Mouse (Mus musculus) urinary bladder, postnatal 10 days (tissue): ENCODE results near the gene Atxn7l2.

Experiments
- DNase-seq: peaks from one replicate; pipeline ENCODE4 v3.0.0; 2022; ENCODE audit warnings: low spot score

Atxn7l2 gene

DNA sequence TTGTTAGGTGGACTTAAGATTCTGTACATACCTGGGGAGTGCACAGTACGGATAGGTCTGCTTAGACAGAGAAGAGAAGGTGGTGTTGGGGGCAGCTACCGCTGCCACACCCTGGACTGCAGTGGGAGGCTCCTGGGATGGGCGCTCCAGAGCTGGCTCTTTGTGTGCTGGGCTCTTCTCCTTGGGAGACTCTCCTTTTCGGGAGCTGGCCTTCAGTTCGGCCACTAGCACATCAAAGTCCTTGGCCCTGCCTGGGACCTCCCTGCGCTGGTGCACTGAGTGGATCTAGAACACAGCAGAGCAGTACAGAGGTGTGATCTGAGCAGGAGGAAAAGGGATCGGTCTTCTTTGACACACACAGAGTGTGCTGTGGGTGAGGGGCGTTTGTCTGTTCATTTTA is 5.1 kb downstream of the Atxn7l2 start:
- DNase-seq = no peak

DNA sequence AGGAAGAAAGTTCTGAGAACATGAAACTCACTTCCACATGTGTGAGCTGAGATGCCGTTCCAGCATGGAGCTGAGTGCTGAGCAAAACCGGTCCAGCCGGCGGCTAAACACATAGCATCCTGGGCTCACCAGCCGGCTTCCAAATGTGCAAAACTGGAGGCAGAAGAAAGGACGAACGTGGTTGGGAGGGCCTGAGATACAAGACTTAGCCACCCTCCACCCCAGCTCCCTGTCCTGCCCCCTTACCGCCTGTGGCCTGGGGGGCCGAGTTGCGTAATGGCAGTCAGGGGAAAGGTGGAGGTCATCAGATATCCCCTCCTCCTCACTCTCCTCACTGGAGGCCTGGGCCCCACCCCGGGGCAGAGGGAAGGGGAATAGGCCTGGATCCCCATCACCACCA is 6.3 kb downstream of the Atxn7l2 start:
- no peak for DNase-seq

DNA sequence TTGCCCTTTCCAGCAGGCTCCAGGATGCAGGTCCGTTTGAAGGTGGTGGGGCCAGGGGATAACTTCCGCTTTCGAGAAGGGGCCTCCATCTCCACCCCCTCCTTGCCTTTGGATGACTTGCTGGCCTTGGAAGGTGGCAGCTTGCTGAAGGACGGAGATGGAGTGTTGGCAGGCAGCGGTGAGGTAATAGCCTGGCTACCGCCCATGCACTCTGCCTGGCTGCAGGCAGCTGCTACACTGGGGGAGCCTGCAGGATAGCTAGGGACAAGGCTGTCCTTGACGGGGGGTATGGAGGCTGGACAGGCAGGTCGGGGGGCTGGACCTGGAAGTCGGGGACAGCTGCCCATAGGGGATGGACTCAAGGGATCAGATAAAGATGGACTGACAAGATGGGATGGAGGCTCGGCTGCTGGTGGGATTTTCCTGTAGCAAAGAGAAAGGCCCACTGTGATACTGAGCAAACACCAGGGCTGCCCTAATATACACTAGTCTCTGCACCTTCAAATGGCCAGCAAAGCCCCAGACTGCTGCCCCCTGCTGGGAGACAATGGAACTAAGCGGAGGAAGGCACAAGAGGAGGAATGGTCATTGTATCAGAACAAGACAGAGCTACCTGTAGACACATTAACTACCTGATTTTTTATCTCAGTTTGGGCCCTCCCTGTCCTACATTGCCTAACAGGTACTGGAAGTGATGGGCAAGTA is 7.0 kb downstream of the Atxn7l2 start:
- DNase-seq = no peak

DNA sequence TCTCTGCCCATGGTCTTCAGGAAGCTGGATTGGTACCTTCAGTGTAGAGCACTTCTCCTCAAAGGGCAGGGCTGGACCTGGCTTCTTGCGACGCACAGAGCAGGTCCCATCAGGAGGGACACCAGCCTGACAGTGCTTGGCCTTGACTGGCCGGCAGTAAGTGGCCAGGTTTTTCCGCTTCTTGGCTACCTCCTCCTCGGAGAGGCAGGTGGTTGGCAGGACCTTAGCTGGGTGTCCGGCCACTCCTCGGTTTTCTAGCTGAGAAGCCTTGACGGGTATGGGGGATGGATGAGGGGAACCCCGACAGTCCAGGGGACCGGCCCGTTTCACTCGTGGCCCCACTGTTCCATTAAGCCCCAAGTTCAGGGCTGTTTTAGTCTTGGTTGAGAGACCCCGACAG is 7.5 kb downstream of the Atxn7l2 start:
- DNase-seq = no peak

DNA sequence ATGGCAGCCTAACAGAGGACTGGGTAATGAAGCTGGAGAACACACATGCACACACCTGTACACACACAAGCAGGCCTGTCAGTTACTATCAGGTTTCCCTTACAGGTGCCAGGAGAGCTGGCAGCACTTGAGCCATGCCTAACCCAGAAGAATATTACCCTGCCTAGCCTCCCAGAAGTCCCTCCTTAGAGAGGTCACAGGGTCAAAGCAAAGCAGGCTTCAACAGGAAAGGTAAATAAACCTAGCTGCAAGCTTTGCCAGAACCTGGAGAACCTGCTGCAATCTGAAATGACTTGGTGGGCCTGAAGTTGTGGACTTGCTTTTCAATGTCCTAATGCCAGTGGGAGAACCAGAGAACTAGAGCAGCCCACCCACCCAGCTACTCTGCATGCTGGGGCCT is 8.2 kb downstream of the Atxn7l2 start:
- DNase-seq = no peak

DNA sequence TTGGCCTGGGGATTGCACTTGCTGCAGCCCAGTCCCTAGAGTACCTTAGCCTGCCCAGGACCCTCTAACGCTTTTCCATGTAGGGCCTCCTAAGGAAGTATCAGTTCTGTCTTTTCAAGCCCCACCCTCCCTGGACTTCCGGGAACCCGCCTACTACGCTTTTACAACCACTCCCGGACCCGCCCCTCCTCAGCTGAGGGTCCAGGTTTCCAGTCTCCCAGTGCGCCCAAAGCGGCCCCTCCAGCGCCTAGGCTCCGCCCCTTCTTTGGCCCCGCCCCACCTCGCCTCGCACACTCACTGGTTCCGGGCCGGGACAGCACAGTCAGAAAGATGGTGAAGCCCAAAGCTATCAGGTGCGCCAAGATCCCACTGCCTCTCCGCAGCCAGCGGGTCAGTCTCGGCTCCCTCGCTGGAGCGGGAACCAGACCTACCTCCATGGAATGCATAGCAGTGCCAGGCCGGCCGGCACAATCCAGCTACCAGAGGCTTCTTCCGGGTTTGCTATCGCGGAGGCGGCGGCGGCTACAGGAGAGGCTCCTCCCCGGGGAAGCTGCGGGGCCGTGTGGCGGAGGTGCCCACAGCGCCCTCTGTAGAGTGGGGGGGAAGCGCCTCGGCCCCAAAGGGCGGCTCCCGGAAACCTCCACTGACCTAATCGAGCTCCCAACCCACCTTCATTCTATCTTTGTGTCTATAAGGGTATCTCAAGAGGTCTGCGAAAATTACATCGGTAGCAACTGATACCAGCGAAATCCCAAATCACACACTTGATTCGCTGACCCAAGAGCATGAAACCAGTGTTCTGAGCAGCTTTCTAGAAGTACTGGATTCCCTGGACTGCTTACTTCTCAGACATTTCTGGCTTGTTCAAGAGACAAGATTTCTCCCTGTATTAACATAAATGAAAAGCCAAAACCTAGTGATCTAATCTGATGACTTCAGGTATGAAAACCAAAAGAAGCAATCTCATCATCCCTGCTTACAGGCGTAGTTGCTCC is 10.1 kb downstream of the Atxn7l2 start, which contains the start of gene Cyb561d1:
Gene Cyb561d1 (minus strand): TSS at position 884 of the 995 bp plus-strand sequence.
- peak; percentile 81 for DNase-seq

DNA sequence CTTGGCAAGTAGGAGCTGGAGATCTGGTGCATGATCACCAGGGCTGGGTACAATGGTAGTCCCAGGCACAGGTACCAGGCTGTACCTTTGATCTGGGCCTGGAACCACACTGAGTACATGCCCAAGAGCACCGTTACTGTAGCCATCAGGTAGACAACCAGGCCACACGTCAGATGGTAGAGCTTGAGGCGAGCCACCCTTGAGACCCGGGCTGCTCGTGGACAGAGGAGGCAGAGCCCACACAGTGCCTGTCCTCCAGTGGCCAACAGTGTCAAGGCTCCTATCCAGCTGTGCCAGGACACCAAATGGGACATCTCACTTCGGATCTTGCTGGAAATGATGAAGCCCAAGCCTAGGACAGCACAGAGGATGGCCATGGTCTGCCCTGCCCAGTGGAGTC is 11.5 kb downstream of the Atxn7l2 start:
- DNase-seq = no peak

DNA sequence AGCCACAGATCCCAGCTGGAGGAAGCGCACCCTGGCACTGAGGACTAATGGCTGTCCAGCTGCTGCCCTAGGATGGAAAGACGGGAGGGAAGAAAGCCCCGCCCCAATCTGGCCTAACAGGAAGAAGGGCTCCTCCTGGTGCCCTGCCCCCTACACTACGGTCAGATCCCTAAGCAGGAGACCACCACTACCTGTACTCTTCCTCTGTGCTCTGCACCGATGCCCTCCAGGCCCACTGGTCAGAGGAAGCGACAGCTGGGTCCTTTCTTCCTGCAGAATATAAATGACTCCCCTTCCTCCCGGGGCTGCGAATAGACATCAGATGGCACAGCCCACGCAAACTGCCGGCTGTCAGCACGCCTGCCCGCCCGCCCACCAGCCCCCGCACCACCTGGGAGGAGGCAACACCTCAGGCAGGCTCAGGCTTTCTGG is 13.7 kb downstream of the Atxn7l2 start:
- DNase-seq = no peak

DNA sequence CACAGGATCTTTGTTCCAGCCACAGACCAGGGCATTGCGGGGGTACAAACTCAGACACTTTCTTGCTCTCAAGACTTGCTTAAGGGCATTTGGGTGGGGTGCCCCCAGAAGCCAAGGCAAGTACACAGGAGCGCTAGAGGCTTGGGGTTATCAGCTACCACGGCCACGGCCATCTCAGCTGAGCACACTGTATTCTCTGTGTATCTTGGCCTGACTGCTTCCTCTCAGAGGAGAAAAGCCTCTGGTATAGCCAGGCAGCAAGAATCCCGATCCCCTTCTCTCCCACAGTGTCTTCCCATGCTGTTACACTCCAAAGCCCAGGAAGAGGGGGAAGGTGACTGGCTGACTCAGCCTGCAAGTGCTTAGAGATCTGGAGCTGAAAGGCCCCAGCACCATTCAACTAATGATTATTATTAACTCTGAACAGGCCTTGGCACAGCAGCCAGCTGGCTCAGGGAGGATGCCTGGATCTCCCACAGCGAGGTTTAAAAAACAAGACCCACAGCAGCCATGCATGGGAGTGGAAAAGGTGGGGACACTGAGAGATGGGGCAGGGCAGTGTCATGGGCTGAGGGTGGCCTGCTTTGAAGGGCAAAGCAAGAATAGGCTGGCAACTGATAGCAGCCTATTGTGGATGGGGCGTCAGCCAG is 14.7 kb downstream of the Atxn7l2 start:
- DNase-seq = no peak

DNA sequence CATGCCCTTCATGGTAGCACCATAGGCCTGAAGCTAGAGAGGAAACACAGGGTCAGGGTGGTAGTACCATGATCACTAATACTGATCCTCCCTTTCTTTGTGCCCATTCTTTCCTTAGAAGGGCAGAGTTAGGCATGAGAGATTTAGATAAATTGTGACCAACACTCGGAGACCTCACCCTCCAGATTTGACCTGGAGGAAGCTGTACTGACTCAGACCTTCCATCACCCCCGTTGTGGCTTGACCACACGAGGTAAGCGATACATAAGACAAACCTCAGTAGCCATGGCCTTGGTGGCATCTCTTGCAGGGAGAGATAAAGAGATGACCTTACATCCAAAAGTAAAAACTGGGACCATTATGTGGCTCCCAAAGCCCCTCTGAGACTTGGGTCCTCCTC is 15.4 kb downstream of the Atxn7l2 start:
- DNase-seq = no peak

DNA sequence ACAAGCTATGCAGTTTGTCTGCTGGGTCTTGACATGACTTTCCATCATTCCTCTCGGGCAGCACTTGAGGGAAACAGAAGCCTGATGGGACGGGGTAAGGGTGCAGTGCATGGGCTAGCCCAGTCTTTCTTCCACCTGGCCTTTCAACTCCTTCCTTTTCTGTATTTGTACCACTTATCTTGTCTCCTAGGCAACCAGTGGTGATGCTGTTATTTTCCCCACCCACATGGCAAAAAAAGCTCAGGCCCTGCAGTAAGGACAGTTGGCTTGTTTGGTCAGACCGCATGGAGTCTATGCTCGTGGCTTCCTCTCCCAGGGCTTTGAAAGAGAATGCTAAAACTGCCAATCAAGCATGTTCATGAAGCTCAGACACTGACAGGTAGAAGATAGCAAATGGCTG is 17.0 kb downstream of the Atxn7l2 start:
- DNase-seq = no peak

DNA sequence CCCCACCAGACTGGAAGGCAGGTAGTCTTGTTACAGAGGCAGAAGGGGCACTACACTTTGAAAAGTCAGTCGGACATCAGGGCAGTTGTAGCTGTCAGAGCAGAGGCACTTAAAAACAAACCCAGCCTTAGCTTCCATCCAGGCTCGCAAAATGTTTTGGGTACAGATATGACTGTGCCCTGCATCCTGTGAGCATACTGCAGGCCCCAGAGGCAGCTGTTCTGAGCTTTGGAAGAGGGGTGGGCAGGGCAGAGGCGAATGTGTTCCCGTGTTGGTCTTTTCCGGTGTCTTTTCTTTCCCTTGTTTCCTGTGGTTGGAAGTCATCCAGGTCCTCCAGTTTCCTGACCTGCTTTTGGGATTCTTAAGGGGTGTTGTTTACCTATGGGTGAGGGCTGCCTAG is 20.8 kb downstream of the Atxn7l2 start:
- DNase-seq = peak; percentile 5

DNA sequence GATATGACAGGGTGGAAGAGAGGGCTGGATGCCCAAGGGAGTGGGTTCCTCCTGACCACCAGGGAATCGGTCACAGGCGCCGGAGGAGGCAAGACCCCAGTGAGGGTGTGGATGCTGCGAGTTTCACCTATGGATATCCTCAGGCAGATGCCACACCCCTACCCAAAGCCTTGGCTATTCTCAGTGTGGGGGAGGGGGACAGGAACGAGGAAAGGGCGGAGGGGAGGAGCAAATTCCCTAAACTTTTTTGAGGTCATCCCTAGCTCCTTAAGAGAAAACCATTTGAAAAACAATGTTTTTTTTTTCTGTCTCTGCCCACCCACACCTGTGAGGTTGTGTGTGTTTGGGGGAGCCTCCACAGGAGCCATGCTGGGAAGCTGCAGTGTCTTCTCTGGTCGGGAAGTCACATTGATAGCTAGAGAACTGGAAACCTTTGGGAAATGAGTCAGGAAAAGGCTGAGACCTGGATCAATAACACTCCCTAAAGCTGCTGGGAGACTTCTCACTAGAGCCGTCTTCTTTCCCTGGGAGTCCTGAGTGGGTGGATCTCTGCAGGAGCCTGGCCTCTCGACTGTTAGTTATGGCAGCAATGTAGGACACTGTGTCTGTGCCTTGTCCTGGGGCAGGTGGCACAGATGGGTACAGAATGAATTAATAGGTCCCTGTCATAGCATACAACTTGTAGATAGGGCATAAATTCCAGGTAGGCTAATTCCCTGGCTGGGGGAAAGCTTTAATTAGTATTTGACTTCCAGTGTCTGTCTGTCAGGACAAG is 21.8 kb downstream of the Atxn7l2 start:
- DNase-seq = no peak

DNA sequence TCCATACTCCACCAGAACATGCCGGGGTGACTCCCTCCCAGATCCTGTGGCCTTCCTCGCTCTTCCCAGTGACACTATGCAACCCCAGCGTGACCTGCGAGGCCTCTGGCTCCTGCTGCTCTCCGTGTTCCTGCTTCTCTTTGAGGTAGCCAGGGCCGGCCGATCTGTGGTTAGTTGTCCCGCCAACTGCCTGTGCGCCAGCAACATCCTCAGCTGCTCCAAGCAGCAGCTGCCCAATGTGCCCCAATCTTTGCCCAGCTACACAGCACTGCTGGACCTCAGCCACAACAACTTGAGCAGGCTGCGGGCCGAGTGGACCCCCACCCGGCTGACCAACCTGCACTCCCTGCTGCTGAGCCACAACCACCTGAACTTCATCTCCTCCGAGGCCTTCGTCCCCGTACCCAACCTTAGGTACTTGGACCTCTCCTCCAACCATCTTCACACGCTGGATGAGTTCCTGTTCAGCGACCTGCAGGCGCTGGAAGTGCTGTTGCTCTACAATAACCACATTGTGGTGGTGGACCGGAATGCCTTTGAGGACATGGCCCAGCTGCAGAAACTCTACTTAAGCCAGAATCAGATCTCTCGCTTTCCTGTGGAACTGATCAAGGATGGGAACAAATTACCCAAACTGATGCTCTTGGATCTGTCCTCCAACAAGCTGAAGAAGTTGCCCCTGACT is 23.5 kb downstream of the Atxn7l2 start:
- DNase-seq = no peak

DNA sequence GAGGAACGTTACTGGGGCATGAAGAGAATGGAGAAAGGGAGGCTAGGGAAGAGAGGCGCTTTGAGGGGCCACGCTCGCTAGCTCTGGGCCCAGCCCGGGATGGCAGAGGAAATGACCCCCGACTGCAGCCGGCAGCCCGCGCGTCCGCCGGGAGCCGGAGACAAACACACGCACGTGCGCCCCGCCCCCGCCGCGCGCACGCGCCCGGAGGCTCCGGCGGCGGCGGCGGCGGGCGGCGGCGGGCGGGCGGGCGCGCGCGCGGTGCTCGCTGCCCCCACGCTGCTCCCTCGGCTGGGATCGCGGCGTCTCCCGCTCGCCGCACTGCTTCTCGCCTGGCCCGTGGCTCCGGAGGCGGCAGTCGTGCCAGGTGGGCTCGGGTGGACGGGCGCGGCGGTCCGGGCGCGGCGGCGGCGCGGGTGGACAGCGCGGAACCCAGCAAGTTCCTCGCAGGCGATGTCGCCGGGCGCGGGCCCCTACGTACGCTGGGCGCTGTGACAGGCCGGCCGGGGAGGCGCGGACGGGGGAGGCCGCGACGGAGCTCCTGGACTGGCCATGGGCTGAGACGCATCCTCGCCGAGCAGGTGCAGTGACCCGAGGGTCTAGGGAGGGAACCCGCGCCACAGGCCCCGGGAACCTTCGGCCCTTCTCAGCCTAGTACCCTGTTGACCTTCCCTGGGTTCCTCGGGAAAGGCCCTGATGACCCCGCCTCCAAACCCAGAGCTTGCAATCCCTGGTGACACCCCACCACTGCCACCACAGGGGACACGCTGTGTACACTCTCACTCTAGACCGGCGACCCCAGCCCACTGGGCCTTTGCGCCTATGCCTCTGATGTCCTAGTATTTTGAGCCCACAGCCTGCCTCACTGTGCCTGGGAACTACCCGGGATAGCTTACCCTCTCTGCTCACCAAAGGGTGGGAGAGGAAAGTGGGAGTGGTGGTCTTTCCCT is 24.4 kb downstream of the Atxn7l2 start, which contains the start of gene Amigo1:
Gene Amigo1 (plus strand): TSS at position 238 of the 950 bp plus-strand sequence.
- no peak for DNase-seq

DNA sequence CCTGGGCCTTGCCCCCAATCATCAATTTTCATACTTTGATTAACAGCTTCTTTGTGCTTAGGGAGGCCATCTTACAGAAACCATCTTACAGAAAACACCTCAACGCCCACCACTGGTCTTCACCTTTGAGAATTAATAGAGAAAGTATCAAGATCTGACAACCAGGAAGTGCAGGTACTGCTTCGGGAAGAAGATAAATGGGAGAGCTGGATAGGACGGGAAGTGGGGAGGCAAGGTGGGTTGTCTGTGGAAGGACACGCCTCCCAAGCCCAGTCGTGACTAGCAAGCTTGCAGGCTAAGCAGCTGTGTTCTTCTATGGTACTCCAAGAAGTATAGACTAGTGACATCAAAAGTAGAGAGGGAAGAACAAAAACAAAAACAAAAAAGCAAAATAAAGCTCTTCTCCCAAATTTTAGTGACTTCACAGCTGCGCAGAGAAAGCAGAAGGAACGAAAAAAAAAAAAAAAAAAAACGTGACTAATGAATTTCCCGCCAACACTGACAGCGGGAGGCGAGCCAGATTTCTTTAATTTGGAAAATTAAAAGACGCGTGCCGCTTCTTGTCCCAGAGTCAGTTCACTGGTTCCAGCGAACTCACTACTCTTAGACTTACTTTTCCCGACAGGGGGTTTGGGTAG is 25.2 kb downstream of the Atxn7l2 start:
- no peak for DNase-seq

DNA sequence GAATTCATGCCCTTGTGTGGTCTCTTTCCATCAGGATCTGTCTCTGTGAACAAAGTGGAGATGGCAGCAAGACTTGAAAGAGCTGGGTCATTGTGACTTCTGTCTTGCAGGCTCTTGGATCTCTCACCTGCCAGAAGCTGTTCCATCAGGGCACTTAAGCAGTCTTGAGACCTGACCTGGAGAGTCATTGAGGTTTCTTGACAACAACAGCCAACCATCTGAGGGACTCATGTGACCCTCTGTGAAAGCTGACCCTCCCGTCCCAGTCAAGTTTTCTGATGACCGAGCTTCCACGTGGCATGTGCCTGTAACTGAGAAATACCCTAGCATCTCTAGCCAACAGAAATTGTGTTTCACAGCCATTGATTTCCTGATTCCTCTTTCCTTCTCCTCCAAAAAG is 26.0 kb downstream of the Atxn7l2 start:
- no peak for DNase-seq

DNA sequence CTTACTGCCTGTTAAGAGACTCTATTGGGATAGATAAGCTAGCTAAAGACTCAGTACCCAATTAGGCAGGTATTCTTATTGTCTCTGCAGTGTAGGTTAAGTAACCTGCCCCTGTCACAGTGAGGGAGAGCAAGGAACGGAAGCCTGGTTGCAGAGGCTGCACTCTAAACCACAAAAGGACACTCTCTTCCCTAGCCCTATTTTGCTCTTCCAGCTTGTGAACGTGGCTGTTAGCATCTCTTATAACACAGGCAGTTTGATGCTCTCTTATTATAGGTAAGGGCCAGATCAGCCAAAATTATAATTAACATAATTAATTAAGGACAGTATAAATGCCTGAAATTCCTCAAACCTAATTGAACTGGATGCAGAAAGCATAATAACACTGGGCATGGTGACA is 30.2 kb downstream of the Atxn7l2 start:
- no peak for DNase-seq
